Mouse (Mus musculus) bone marrow, adult 2 months (tissue): Measurements from ENCODE around the gene Supt4a.

ENCODE experiments used
- CTCF ChIP-seq: fragments of 200-500 bp; IDR thresholded peaks from 2 replicates; pipeline ENCODE4 v1.5.1; 2011; ENCODE audit warnings: low read length, control low read depth; ENCODE audit not compliant: control insufficient read depth, insufficient read depth
- POLR2A ChIP-seq: fragments of 200-500 bp; IDR thresholded peaks from 2 replicates; pipeline ENCODE4 v1.6.1; 2011; ENCODE audit warnings: low read depth, mild to moderate bottlenecking, control low read depth, low read length, borderline replicate concordance; ENCODE audit not compliant: control insufficient read depth

DNA sequence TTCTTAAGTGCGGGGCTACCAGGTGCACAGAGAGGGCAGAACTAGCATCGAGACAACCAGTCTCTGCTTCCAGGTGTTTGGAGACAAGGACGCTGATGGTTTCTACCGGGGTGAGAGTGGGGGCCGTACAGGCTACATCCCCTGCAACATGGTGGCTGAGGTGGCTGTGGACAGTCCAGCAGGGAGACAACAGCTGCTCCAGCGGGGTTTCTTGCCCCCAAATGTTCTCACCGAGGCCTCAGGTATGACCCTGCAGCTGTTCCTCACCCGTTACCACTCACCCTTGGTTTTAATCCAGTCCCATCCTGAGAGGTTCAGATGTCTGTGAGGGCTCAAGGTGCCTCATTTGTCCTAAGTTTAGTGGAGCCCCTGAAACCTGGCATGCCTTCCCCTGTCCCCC, 42.8 kb downstream of the Supt4a start:
- TF ChIP-seq POLR2A, result no peak
- no peak for TF ChIP-seq CTCF
